Mouse (Mus musculus) gastrocnemius, postnatal 25 days (tissue): ENCODE data around the gene Coq5. TPM values are rescaled to one million over a fixed set of nuclear protein-coding genes. Genes with fewer than 3 reads are reported as not detected.

Source experiments
- total RNA-seq, 2 experiments: library from RNA; stranded (reverse); gene quantifications; 1 replicate in 1 of 2; 2 replicates in 1 of 2; pipeline ENCODE4 v1.2.3; 2021

Coq5 gene
- total RNA-seq, 2 experiments from 2014 or later: 91.7 to 100 TPM

Other genes starting within 250 kb of the Coq5 start
- gene Gm10401, start 181.4 kb upstream of the Coq5 start, total RNA-seq: not detected
- 10 to 100 TPM; 65.8 TPM for gene Acads, start 160.3 kb upstream of the Coq5 start, total RNA-seq
- gene Unc119b, start 144.7 kb upstream of the Coq5 start, total RNA-seq: 10 to 100 TPM; 10.2 to 12.9 TPM
- 100 to 1,000 TPM; 156 to 196 TPM for gene Mlec, start 121.5 kb upstream of the Coq5 start, total RNA-seq
- gene Cabp1, start 85.3 kb upstream of the Coq5 start, total RNA-seq: 1 to 10 TPM; 1.6 TPM
- gene Pop5, start 43.8 kb upstream of the Coq5 start, total RNA-seq: 10 to 100 TPM; 29.2 to 30.7 TPM
- gene Rnf10, start 6.8 kb upstream of the Coq5 start, total RNA-seq: 100 to 1,000 TPM; 263 to 281 TPM
- gene Dynll1, start 21.3 kb downstream of the Coq5 start, total RNA-seq: 100 to 1,000 TPM; 100 to 102 TPM
- 10 to 100 TPM; 10.7 to 12.9 TPM for gene Srsf9, start 47.5 kb downstream of the Coq5 start, total RNA-seq
- 10 to 100 TPM; 20.5 to 22.1 TPM for gene Gatc, start 61.5 kb downstream of the Coq5 start, total RNA-seq
- gene Triap1, start 61.6 kb downstream of the Coq5 start, total RNA-seq: 10 to 100 TPM; 17.5 to 18.4 TPM
- 10 to 100 TPM; 60.7 to 80.9 TPM for gene Cox6a1, start 69.3 kb downstream of the Coq5 start, total RNA-seq
- gene Msi1, start 149.9 kb downstream of the Coq5 start, total RNA-seq: under 1 TPM; 0.29 to 0.61 TPM
- not detected for gene Pla2g1b, start 186.6 kb downstream of the Coq5 start, total RNA-seq
- 10 to 100 TPM; 13.8 to 14.1 TPM for gene Sirt4, start 205.1 kb downstream of the Coq5 start, total RNA-seq
- gene Pxn, start 227.0 kb downstream of the Coq5 start, total RNA-seq: 10 to 100 TPM; 70.0 to 78.1 TPM